Mouse (Mus musculus) fat pad, adult 2 months (tissue): Measurements from ENCODE around the gene Hist2h2aa2.
"Not testable (repeated sequence)": the region's sequence is repeated elsewhere in the genome, so short reads cannot be mapped to it uniquely, and the experiment has no call there.

Experiments
- DNase-seq: peaks from one replicate; pipeline ENCODE4 v3.0.0-alpha.2; 2011; ENCODE audit warnings: low read depth, low spot score; ENCODE audit errors: extremely low read depth

Gene Hist2h2aa2

GRCm38 (mm10) chr3:96239949-96240798 is at the start of gene Hist2h2aa2:
Hist2h2aa2 (minus strand) TSS chr3:96240276.
- DNase-seq = not testable (repeated sequence)

GRCm38 (mm10) chr3:96289201-96289600 is 49.1 kb upstream of the Hist2h2aa2 start:
- DNase-seq = no peak

GRCm38 (mm10) chr3:96287334-96287733 is 47.3 kb upstream of the Hist2h2aa2 start:
- DNase-seq = not testable (repeated sequence)

- DNase-seq = no peak
These were observed 44.4 kb upstream of the Hist2h2aa2 start for GRCm38 (mm10) chr3:96284457-96284856.

- no peak for DNase-seq
These were observed 40.6 kb upstream of the Hist2h2aa2 start for GRCm38 (mm10) chr3:96280660-96281059.

GRCm38 (mm10) chr3:96277800-96278624 is 37.9 kb upstream of the Hist2h2aa2 start:
- no peak for DNase-seq

- no peak for DNase-seq
These were observed 37.3 kb upstream of the Hist2h2aa2 start for GRCm38 (mm10) chr3:96277428-96277799.

GRCm38 (mm10) chr3:96273591-96274465 is 33.8 kb upstream of the Hist2h2aa2 start:
- DNase-seq = no peak

GRCm38 (mm10) chr3:96269511-96270474 is 29.7 kb upstream of the Hist2h2aa2 start, which contains the start of gene Hist2h2bb:
Hist2h2bb (plus strand) TSS chr3:96269752.
- DNase-seq = no peak

- not testable (repeated sequence) for DNase-seq
These were observed 28.8 kb upstream of the Hist2h2aa2 start for GRCm38 (mm10) chr3:96268776-96269378.

- DNase-seq = no peak
These were observed 28.1 kb upstream of the Hist2h2aa2 start, which contains the start of gene Hist2h3b for GRCm38 (mm10) chr3:96268051-96268775. Hist2h3b (plus strand) TSS chr3:96268654.

GRCm38 (mm10) chr3:96267541-96267940 is 27.5 kb upstream of the Hist2h2aa2 start:
- no peak for DNase-seq

GRCm38 (mm10) chr3:96266132-96266710 is 26.1 kb upstream of the Hist2h2aa2 start:
- no peak for DNase-seq

- DNase-seq = no peak
These were observed 24.4 kb upstream of the Hist2h2aa2 start for GRCm38 (mm10) chr3:96264404-96264949.

- DNase-seq = no peak
These were observed 23.7 kb upstream of the Hist2h2aa2 start for GRCm38 (mm10) chr3:96263558-96264403.

GRCm38 (mm10) chr3:96262979-96263550 is 23.0 kb upstream of the Hist2h2aa2 start, which contains the start of gene Hist2h4:
Hist2h4 (minus strand) TSS chr3:96263311.
- no peak for DNase-seq
